Mouse (Mus musculus) cerebellum, adult 2 months (tissue): Measurements from ENCODE around the gene Cntnap2. TPM values are rescaled to one million over a fixed set of nuclear protein-coding genes. Genes with fewer than 3 reads are reported as not detected.
A peak's percentile ranks its signal among the peaks of the same experiment; 100 is the strongest.

Experiments used
- DNase-seq, 2 experiments: peaks; one replicate each; pipeline ENCODE4 v3.0.0; 2021
- H3K27ac ChIP-seq: fragments of 200-500 bp; 2 replicates; pipeline ENCODE4 v1.5.1; 2012; ENCODE audit warnings: low read length, control low read depth, inconsistent platforms; ENCODE audit not compliant: insufficient read depth
- H3K27me3 ChIP-seq: fragments of 200-500 bp; 2 replicates; pipeline ENCODE4 v1.6.1; 2012; ENCODE audit warnings: inconsistent platforms, mild to moderate bottlenecking, low read length, moderate library complexity; ENCODE audit not compliant: control insufficient read depth, insufficient read depth
- H3K4me1 ChIP-seq: fragments of 200-500 bp; 2 replicates; pipeline ENCODE4 v1.6.1; 2011; ENCODE audit warnings: low read length; ENCODE audit not compliant: control insufficient read depth, insufficient read depth
- H3K4me3 ChIP-seq: fragments of 200-500 bp; replicated peaks from 2 replicates; pipeline ENCODE3; 2011; ENCODE audit warnings: mild to moderate bottlenecking, low read depth, low read length, control low read depth; ENCODE audit not compliant: insufficient read depth
- CTCF ChIP-seq: fragments of 200-500 bp; IDR thresholded peaks from 2 replicates; pipeline ENCODE4 v1.5.1; 2011; ENCODE audit warnings: low read depth, mild to moderate bottlenecking, control low read depth, low read length, moderate library complexity, borderline replicate concordance; ENCODE audit not compliant: insufficient read depth
- POLR2A ChIP-seq: fragments of 200-500 bp; IDR thresholded peaks from 2 replicates; pipeline ENCODE4 v1.6.1; 2011; ENCODE audit warnings: low read length, control low read depth, borderline replicate concordance; ENCODE audit not compliant: insufficient read depth
- WGBS: fragments of 180-500 bp; shearing (Covaris S2); methylation state at CpG from one replicate; pipeline ENCODE4 v1.1.7; 2018; 5-methylcytosine and 5-hydroxymethylcytosine counted together
- polyA plus RNA-seq: library from polyadenylated mRNA; depleted of rRNA; stranded (reverse); fragments of >200 nt; gene quantifications from 2 replicates; pipeline ENCODE4 v1.2.3, GENCODE M21; 2012

Gene Cntnap2
- polyA plus RNA-seq, 1 experiment = 32.4 TPM

- no peaks in the 10 kb centered on the region for H3K27me3 ChIP-seq
- no peaks in the 10 kb centered on the region for H3K4me1 ChIP-seq
- TF ChIP-seq CTCF (no peak), POLR2A (no peak)
- DNase-seq = peak; percentile 38 to 76
- WGBS = 5% methylated on average over 2 of the region's 2 CpGs
- H3K27ac ChIP-seq = no peak overlapping the region
- H3K4me3 ChIP-seq = no peak overlapping the region
Observed at GRCm38 (mm10) chr6:46972640-46973039, 1913.5 kb downstream of the Cntnap2 start.

GRCm38 (mm10) chr6:46996010-46996602 is 1936.9 kb downstream of the Cntnap2 start:
- WGBS = 88% methylated on average over 6 of the region's 6 CpGs
- no peak overlapping the region for H3K27ac ChIP-seq
- H3K27me3 ChIP-seq = no peaks in the 10 kb centered on the region
- DNase-seq = no peak
- H3K4me3 ChIP-seq = no peak overlapping the region
- TF ChIP-seq CTCF (no peak), POLR2A (no peak)
- H3K4me1 ChIP-seq = no peaks in the 10 kb centered on the region

GRCm38 (mm10) chr6:47004430-47004829 is 1945.3 kb downstream of the Cntnap2 start:
- WGBS = 63% methylated on average over 3 of the region's 3 CpGs
- no peak for TF ChIP-seq POLR2A
- TF ChIP-seq CTCF = no peak
- H3K27ac ChIP-seq = no peak overlapping the region
- H3K4me3 ChIP-seq = no peak overlapping the region
- no peaks in the 10 kb centered on the region for H3K27me3 ChIP-seq
- no peak for DNase-seq
- H3K4me1 ChIP-seq = no peaks in the 10 kb centered on the region

DNA sequence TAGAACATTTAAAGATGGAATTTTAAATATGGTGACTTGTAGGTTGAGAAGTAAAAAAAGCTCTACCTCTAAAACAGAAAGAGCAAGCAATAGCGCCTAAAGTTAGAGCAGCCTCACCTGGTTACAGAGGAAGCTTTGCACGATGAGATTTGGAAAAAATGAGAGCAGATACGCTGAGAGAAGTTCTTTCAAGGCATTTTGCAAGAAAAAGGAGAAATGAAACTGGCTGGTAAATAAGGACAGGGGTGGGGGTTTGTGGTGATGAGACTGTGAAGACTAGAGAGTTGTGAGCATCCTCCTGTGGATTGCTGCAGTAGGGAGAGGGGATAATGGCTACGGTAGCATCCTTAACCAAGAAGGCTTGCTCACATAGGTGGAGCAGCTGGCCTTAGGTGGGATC is 1953.8 kb downstream of the Cntnap2 start:
- no peak for DNase-seq
- 97% methylated on average over 4 of the region's 4 CpGs for WGBS
- no peaks in the 10 kb centered on the region for H3K4me1 ChIP-seq
- H3K4me3 ChIP-seq = no peak overlapping the region
- H3K27me3 ChIP-seq = no peaks in the 10 kb centered on the region
- no peak overlapping the region for H3K27ac ChIP-seq
- TF ChIP-seq CTCF (no peak), POLR2A (no peak)

DNA sequence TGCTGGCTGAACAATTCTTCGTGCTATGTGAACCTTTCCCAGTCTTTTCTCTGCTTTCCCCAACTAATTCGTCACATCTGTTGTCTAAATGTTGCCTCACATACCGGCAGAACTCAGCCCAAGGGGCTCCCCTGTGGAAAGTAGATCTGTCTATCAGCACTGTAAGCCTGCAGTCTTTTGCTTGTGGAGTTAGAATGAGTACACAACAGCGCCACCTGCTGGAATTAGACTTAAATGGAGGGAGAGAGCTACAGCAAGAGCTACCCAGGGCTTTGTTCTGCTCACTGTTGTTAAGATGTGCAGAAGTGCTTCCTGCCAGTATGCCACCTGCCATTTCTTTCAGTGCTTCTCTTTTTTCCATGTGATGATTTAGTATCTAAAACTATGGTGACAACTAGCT is 1954.4 kb downstream of the Cntnap2 start:
- H3K27me3 ChIP-seq = no peaks in the 10 kb centered on the region

DNA sequence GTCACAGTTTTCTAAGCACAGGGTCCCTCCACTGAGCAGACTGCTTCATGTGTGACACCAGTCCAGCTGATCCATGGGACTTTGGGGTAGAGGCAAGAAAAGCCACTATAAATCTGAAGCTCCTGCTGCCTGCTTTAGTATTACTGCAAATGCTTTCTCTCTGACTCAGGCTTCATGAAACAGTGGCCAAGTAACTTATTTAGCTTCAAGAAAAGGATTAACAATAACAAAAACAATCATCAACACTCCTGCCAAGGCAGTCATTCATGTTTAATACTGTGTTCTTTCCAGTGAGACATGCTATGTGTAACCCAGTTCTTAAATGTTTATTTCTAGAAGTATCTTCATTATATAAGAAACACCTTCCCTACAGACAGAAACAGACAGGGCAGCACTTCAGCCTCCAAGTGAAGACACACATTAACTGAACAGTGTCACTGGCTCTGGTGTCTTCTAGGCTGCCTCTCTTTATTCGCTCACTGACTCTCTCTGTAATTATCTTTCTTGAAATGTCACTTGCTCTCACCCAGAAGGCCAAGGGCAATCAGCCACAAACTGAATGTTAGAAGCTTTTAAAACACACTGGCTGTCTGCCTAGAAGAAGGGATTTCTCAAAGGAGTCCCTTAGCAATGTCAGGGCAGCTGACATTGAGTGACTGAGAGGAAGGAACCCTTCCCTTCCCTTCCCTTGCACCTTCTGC is 1955.9 kb downstream of the Cntnap2 start:
- H3K4me3 ChIP-seq = no peak overlapping the region
- DNase-seq = peak in 1 of 2 experiments; percentile 12
- H3K4me1 ChIP-seq = no peaks in the 10 kb centered on the region
- no peaks in the 10 kb centered on the region for H3K27me3 ChIP-seq
- WGBS = 51% methylated on average over 1 of the region's 1 CpGs
- TF ChIP-seq POLR2A = no peak
- no peak for TF ChIP-seq CTCF
- H3K27ac ChIP-seq = no peak overlapping the region

More for the DNA sequence above, 1954.4 kb downstream of the Cntnap2 start:
- H3K27ac ChIP-seq = no peak overlapping the region
- WGBS = 7% methylated on average over 4 of the region's 4 CpGs
- peak; percentile 62 to 63 for DNase-seq
- TF ChIP-seq CTCF = peak; percentile 61; the same call in 1 of the 2 replicates
- no peak for TF ChIP-seq POLR2A
- no peak overlapping the region for H3K4me3 ChIP-seq
- no peaks in the 10 kb centered on the region for H3K4me1 ChIP-seq

DNA sequence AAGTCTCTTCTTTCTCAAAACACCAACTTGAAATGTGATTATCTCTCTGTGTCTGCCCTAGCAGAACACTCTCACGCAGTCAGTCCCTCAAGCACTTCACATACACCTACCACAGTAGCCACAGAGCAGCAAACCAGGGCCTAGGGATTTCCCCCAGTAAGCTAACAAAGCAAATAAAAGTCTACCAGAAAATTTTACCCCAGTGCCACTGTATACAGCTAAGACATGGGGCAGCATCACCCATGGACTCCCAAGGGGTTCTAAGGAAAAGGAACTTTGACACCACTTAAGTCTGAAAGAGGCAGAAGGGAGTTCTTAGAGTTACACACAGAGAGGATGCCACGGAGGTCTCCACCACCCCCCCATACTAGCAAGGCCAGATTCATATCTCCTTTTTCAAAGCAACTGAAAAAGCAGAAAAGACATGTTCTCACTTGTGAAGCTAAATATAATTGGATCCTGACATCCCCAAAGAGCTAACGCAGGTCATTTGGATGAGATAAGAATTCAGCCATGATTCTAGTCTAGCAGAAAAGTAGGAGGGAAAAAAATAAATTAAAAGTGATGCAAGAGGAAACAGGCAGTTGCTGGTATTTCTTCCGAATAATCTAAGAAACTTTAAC is 1967.0 kb downstream of the Cntnap2 start:
- WGBS = 87% methylated on average over 4 of the region's 4 CpGs
- Histone ChIP-seq H3K4me3 (no peak overlapping the region), H3K27me3 (no peaks in the 10 kb centered on the region), H3K4me1 (no peaks in the 10 kb centered on the region), H3K27ac (no peak overlapping the region)
- TF ChIP-seq CTCF (no peak), POLR2A (no peak)
- no peak for DNase-seq
